Mouse (Mus musculus) megakaryocyte, adult 5-6 weeks (primary cell): ENCODE results near the gene Nudt1. TPM values are rescaled to one million over a fixed set of nuclear protein-coding genes. Genes with fewer than 3 reads are reported as not detected.

Experiments used
- ATAC-seq: 2 replicates; pipeline ENCODE4 v1.8.0; 2016; ENCODE audit warnings: mild to moderate bottlenecking, inconsistent platforms; ENCODE audit not compliant: poor library complexity, severe bottlenecking
- total RNA-seq, 2 experiments: library from RNA; stranded (forward) in 1 of 2; stranded (reverse) in 1 of 2; fragments of 153-499, 151-499 nt in 1 of 2; fragments of 221-1000, 200-1000 nt in 1 of 2; gene quantifications; 2 replicates each; pipeline versions ENCODE4 v1.2.3 to v1.2.4; 2015 to 2017

The Nudt1 gene
- 17.5 and 19.9 TPM in 2 replicates for total RNA-seq (2015)
- 11.6 and 18.4 TPM in 2 replicates for total RNA-seq (2017)

GRCm38 (mm10) chr5:140321042-140321755 is at the start of gene Nudt1, which contains the start of gene Mad1l1:
Gene Nudt1 (plus strand): TSS chr5:140321656.
Gene Mad1l1 (minus strand): TSS chr5:140321552.
- peak; percentile 96 for ATAC-seq

- no peak for ATAC-seq
These were observed 44.7 kb upstream of the Nudt1 start for GRCm38 (mm10) chr5:140276779-140277178.

- no peak for ATAC-seq
These were observed 41.3 kb upstream of the Nudt1 start for GRCm38 (mm10) chr5:140280205-140280604.

GRCm38 (mm10) chr5:140282376-140282775 is 39.1 kb upstream of the Nudt1 start:
- no peak for ATAC-seq

GRCm38 (mm10) chr5:140282900-140283299 is 38.6 kb upstream of the Nudt1 start:
- ATAC-seq = no peak

- ATAC-seq = no peak
These were observed 37.4 kb upstream of the Nudt1 start for GRCm38 (mm10) chr5:140284011-140284410.

- no peak for ATAC-seq
These were observed 36.7 kb upstream of the Nudt1 start for GRCm38 (mm10) chr5:140284761-140285160.

GRCm38 (mm10) chr5:140288287-140288686 is 33.2 kb upstream of the Nudt1 start:
- ATAC-seq = no peak

GRCm38 (mm10) chr5:140289161-140289560 is 32.3 kb upstream of the Nudt1 start:
- no peak for ATAC-seq

GRCm38 (mm10) chr5:140292152-140292551 is 29.3 kb upstream of the Nudt1 start:
- ATAC-seq = 0 out of 2 replicates have a peak, but pooled peaks have one; percentile 33

- no peak for ATAC-seq
These were observed 23.2 kb upstream of the Nudt1 start for GRCm38 (mm10) chr5:140298291-140298690.

- no peak for ATAC-seq
These were observed 15.4 kb upstream of the Nudt1 start for GRCm38 (mm10) chr5:140306016-140306415.

- ATAC-seq = no peak
These were observed 13.9 kb upstream of the Nudt1 start for GRCm38 (mm10) chr5:140307602-140308001.

- no peak for ATAC-seq
These were observed 4.7 kb upstream of the Nudt1 start for GRCm38 (mm10) chr5:140316716-140317115.

- peak; percentile 34 for ATAC-seq
These were observed 510 bp downstream of the Nudt1 start for GRCm38 (mm10) chr5:140321756-140322575.

- no peak for ATAC-seq
These were observed 2.6 kb downstream of the Nudt1 start for GRCm38 (mm10) chr5:140324058-140324457.

GRCm38 (mm10) chr5:140331615-140332512 is 10.4 kb downstream of the Nudt1 start, which contains the start of gene Mrm2:
Gene Mrm2 (minus strand): TSS chr5:140331898.
- peak; percentile 97 for ATAC-seq

- no peak for ATAC-seq
These were observed 11.1 kb downstream of the Nudt1 start for GRCm38 (mm10) chr5:140332519-140332918.

- ATAC-seq = no peak
These were observed 12.2 kb downstream of the Nudt1 start for GRCm38 (mm10) chr5:140333631-140334030.

- no peak for ATAC-seq
These were observed 15.2 kb downstream of the Nudt1 start for GRCm38 (mm10) chr5:140336680-140337079.

GRCm38 (mm10) chr5:140338779-140339178 is 17.3 kb downstream of the Nudt1 start:
- no peak for ATAC-seq
